Mouse (Mus musculus): ENCODE results near the gene Nsrp1.

DNA sequence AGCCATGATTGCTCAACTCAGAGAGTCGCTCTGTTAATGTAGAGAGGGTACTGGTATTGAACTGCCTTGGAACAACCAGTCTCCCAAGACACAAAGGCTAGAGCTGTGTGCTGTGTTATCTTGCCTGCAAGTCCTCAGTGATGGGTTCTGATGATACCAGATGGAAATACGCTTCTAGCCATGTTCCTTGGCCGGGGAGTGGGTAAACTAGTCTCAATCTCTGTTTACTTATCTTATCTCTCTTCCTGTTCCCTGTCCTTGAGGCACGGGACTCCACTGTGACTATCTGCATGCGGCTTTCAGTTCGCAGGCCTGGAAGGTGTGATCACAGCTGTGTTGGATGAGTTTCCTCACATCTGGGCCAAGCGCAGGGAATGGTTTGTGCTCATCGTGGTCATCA lies 58.7 kb downstream of the Nsrp1 start:
- no peak for TF ChIP-seq GATA1 (IDR thresholded peaks at IDR 0.05; ENCODE audit: borderline replicate concordance, low read length)
- TF ChIP-seq FLI1 (IDR thresholded peaks at IDR 0.05; ENCODE audit: low read length) = no peak
